Mouse (Mus musculus) forelimb bud, embryonic 11.5 days (tissue): ENCODE measurements around the gene Cacna1e.

ENCODE experiments used
- DNase-seq: peaks from one replicate; pipeline ENCODE4 v3.0.0-alpha.2; 2012; ENCODE audit warnings: low read depth, low spot score

Gene Cacna1e

DNA sequence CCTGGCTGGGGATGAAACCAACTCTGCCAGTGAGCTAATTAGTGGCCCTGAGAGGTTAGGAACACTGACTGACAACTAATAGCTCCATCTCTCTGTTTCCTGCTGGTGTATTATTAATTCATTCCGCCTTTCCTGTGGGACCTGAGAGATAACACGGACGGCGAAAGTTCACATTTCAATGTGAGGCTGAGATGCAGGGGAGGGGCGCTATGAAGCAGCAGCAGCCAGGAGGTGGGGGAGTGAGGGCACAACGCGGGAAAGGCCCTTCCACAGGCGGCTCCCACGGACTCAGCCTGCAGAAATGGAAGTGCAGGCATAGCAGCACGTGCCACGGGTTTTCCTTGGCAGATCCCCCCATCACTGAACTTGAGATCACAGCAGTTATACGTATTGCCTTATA lies 99.4 kb downstream of the Cacna1e start:
- DNase-seq: no peak

DNA sequence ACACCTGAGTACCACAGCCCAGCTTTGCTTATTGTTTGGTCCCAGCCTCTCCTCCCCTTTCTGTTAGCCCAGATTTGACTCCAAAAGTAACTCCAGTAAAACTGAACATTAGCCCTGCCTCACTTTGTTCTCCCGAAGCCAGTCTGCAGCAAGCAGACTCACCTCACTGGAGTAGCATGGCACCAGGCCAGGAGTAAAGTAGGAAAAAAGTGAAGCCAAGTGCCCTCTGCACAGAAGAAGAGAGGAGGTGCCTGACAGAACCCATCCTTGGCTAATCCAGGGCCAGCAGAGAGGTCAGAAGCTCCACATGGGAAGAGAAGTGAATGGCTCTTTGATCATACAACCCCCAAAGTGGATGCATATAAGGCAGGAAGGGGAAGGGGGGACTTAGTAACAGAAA lies 100.8 kb downstream of the Cacna1e start:
- no peak for DNase-seq

DNA sequence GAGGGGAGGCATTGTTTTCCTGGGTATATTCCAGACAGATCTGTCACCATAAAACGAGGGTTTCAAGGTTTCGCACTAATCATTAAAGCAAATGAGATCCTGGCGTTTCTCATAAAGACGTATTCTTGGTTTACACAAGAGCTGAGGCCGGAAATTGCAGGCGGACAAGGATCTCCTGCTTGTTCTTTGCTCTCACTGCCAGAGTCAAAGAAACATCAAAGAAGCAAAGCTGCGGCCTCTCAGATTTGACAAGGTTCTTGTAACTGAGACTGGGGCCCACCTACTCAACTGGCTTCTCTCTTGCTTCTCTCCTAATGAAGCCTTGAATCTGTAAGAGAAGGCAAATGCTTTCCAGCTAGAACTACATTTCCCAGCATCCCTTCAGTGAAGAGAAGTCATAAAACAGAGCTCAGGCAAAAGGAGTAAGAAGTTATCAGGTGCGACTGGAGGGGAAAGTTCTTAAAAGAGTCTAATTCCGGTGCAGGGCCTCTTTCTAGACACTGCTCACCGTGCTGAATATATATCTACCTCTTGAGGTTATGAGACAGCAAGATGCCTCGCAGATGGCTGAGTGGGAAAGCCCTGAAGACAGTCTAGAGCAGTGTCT lies 104.3 kb downstream of the Cacna1e start:
- DNase-seq: no peak

DNA sequence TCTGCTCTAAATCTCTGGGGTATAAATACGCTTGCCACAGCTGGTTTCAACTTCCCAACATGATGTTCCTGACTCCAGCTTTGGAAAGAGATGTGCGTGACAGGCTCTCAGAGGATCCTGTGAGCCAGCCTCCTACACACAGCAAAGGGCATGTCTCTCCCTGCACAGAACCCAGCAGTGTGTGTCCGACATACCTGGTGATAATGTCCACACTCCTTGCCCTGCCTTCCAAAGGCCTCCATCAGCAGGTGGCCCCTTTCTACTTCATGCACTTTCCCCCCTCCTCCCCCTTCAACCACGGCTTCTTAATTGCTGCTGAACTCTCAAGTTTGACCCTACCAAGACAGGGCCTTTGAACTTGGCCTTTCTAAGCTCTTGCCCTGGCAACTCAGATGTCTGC lies 108.0 kb downstream of the Cacna1e start:
- DNase-seq: no peak

DNA sequence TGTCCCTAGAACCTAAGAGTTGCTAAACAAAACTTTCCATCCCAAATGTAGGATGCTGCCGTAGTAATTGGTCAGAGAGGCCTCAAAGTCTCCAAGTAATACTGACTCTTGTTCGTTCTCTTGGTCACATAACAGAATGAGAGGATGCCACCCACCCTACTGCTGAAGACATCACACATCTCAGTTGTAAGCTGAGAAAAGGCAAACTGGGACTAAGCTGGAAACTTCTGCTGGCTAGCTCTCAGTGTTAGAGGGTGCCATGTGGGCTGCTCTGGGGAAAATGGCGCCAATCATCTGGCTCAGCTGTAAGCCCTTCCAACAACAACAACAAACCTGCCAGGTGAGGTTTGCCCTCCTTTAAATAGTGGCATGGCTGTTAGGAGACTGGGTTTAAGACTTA lies 109.8 kb downstream of the Cacna1e start:
- no peak for DNase-seq

DNA sequence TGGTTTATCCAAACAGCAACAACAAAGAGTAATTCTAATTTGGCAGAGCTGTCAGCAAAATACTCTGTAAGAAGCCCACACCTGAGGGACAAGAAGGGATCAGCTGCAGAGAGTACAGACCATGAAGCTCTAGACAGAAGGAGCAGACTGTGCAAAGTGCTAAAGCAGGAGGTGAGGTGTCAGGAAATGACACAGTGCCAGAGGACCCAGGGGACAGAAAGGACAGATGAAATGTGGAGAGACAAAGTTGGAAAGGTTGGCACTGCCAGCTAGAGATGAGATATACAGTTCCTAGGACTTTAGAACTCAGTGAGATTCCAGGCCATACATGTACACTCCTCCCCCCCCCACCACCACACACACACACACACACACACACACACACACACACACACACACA lies 113.2 kb downstream of the Cacna1e start:
- no peak for DNase-seq

DNA sequence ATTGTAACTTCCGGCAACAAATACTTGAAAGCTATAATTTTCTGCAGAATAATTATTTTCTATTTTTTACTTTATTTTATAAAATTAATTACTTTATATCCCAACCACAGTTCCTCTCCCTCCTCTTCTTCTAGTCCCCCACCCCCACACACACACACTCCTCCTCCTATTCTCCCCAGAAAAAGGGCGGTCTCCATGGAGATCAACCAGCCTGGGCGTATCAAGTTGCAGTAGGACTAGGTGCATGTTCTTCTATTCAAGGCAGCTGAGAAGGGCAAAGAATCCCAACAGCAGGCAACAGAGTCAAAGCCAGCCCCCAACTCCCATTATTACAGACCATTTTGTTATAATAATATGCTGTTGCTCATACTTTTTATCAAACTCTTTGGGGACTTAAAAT lies 113.8 kb downstream of the Cacna1e start:
- DNase-seq: no peak

DNA sequence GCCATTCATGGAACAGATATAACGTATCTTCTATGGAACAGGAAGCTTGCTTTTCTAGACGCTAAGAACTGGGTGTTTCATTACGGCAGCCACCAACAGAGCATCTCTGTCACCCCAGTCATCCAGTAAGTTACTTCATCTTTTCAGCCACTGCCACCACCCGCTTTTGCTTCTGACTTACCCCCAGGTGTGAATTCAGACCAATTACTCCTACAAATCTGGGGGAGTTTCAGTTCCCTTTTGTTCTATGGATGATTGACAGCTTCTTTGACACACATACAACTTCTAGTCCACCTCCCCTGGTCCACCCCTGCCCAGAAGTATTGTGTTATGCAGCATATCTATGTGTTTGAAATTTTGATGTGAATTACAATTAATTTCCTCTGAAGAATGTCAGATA lies 121.2 kb downstream of the Cacna1e start:
- DNase-seq: no peak

DNA sequence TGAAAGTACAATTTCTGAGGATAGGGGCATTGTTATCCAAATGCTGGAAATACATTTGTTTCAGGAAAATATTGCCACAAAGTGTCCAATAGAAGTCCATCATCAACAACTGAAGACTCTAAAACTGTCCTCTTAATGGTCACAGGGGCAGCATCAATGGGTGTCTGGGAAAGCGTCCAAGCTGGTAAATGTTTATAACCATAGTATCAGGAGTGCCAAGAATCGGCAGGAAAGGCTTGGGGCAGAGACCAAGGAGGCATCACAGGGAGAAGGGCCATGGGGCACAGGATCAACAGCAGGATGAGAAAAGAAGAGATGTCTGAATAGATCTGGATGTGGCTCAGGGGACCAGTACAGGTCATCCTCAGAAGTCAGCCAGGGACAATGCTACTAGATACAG lies 132.2 kb downstream of the Cacna1e start:
- no peak for DNase-seq

DNA sequence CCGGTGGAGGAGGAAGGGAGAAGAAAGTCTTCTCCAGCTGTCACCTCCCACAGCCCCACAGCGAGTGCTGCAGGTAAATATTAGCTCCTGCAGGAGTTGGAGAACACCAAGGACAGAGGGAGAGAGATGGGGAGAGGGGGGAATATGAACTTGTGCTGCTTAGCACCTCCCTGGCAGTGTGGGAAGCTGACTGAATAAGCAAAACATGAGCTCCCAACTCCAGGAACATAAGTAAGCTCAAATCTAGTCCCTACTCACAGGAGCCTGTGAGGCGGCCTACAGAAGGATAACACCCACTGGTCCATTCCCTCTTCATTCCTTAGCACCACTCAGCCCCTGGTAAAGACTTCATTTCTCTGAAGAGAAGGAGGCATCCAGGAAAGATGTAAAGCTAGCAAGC lies 135.8 kb downstream of the Cacna1e start:
- no peak for DNase-seq

DNA sequence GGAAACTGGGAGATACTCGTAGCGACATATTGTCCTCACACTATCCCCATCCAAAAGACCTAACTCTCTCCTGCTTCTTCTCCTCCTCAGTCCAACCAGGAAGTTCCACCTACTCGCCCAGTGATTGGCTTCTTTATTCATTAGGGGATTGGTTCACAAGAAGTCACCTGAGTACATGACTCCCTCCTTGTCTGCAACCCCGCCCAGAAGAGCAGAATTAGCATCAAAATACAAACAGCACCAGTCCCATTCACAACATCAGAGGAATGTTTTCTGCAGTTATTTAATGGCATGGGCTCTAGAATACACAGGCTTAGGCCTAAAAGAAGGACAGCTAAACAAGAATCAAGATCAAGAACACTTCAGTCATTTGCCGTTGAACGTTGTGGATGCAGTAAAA lies 139.1 kb downstream of the Cacna1e start:
- no peak for DNase-seq

DNA sequence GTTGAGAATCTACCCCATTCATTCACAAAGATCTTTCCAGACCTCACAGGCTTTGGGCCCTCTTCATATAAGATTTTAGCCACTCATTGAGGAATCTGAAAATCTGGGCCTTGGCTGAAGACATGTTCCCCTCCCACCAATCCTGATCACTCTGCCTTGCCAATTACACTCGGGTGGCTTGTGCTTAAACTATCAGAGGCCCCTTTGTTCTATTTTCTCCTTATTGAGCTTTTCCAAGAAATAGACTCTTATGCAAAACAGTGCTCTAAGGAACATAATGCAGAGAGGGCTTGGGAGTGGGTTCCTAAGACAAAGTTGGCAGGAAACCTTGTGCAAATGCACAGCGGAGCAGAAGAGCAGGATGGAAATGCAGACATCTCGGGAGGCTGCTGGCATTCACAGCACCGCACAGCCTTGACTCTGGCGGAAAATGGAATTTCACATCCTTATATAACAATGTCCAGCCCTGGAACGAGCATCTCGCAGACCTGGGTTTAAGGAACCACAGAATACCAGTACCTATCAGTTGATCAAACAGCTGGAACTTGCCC lies 153.8 kb downstream of the Cacna1e start:
- no peak for DNase-seq

DNA sequence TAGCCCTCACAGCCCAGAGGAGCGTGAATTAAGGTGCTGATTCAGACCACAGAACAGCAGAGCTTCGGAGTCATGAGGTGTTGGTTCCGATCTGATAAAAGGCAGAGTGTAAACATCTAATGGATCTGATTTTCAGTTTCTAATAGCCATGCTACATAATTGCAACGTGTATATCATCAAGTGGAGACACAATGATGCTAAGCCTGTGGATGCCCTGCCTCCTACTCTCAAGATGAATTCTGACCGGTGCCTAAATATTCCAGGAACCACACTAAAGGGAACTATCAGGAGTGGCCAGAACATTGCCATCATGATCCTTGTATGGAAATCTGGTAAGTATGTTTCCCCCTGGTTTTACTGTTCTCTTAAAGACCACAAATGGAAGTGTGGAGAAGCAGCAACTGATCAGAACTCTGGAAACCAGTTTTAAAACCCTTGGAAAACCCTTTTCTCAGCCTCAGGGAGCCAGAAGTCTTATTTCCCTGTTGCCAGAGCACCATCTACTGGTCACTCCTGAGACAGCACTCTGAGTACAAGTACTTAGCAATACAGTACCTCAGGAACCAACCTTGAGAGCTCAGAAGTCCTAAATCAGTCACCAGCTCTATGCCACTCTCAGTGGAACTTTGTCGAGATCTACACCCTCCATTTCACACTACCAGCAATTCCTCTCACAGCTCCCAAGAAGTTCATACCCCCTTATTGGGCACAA lies 154.9 kb downstream of the Cacna1e start:
- peak; percentile 87 for DNase-seq

DNA sequence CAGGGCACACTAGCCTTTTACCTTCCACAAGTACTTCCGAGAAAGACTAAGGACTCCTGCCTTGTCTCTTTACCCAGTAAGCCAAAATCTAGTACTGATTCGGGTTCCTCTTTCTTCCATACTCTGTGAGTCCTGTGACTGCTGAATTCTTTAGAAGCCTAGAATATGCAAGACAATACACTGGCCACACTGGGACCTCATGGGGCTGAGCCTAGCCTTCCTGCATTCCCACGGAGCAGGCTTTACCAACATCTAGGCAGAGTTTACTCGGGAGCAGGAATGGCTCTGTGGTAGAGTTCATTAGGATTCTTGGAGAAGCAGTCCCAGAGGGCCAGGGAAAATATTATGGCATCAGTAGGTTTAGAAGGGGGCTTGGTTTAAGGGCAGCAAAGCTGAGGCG lies 155.6 kb downstream of the Cacna1e start:
- DNase-seq: no peak

DNA sequence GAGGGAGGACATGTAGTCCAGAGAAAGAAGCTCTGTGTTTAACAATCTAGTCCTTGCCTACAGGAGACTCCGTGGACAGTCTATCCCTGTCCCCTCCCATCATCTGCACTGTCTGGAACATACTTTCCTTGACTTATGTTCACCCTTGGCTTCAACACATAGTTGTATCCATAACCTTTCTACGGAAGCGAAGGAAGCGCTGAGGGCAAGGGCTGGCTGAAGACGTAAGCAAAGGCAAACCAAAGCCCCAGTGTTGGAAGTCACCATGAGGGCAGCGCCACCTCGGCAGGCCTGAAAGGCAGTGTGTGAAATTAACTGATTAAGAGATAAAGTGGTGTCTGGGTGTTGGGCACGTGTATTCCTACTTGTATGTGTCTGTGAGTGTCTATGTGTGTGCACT lies 156.6 kb downstream of the Cacna1e start:
- DNase-seq: no peak

DNA sequence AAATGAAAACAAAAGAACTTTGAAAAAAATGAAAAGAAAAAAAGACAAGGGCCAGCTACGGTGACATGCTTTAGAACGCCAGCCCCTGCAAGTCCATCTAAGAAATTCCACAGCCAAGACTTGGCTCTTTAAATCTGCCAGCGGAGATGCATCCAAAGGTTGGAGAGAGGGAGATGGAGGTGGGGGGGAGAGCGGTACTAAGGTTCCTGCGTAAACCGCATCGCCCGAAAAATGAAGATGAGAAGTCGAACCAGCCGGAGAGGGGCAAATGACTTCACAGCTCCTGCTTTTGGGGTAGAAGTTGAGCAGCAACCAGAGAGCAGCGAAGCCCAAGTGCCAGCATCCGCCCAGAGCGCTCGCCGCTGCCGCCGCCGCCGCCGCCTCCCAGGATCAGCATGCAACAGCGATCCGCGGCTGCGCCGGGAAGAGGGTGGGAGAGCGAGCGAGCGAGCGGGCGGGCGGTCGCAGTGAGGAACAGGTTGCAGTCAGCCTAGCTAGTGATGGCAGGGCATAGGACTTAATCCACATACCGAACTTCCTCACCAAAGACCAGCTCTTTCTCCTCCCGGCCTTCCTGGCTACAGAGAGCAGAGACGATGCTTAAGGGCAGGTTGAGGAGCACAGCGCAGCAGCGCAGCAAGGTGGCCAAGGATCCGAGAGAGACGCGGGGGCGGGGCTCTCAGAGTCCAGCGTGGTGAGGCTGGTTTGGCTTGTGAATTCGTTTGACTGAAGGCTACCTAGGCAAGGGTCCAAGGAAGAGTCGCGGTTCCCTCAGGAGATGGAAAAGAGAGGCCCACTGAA lies 157.7 kb downstream of the Cacna1e start:
- no peak for DNase-seq

DNA sequence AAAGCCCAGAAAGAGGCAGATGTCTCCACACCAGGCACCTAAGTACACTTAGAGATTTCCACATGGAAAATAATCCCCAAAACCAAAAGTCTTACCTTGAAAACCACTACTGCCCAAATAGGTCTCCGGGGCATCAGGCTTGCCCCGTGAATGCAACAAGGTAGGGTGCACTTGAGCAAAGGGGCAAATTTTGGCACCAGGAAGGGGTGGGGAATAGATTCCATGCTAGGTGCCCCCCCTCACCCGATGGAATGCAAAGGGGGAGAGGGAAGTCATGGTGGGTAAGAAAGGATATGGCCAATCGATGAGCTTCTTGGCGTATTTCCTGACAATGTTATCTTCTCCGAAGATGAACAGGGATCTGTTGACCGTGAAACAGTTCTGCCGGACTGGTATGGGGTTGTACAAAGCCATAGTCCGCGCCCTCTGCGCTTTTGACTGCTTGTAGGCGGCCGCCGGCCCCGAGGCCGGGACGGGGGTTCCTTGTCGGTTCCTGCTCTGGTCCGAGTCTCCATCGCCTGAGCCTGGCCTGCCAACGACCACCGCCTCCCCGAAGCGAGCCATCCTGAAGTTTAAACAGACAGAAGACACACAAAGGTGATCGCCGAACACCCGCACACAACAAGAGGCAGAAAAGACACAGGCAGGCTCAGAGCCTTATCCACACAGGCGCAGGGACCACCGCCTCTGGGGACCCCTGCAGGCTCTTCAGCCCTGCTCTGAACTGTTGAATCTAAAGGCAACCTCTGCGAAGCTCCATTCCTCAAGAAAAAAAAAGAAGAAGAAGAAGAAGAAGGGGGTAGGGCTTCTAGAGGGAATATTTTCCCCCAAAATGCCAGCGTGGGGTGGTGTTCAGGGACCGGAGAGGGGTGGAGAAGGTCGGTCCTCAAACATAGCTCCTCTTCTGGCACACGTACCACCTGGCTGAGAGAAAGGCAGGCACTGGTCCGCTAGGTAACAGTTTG lies 158.7 kb downstream of the Cacna1e start:
- DNase-seq: no peak

DNA sequence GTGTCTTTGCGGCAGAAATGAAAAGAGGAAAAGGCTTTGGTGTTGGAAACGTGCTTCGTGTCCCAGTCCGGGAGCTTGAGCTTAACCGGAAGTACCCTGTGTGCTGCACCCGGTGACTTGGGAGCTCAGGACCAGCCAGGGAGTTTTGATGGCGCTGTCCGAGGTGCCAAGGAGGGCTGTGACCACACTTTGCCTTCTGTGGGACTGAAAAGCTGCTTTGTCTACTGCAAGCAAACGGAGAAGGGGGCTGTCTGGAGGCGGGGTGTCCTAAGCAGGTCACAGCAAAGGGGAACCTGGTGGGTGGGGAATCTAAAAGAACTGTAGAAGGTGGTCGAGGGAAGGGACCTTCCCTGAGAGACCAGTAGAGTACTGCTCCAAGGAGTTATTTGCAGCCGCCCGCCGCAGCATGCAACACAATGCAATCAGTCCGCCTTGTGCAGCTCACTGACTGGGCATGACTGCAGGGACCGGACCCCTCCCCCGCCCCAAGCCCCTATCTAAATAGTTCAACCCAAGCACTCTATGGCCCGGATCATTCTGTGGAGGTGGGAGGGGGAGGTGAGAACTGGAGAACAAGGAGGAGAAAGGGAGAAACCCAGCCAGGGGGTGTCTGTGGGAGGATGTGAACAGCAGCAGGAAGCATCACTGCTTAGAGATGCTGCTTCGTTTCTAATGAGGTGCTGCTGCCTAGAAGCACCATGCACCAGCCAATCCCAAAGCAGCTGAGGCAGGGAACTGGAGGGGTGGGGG lies 160.6 kb downstream of the Cacna1e start:
- DNase-seq: peak; percentile 71

DNA sequence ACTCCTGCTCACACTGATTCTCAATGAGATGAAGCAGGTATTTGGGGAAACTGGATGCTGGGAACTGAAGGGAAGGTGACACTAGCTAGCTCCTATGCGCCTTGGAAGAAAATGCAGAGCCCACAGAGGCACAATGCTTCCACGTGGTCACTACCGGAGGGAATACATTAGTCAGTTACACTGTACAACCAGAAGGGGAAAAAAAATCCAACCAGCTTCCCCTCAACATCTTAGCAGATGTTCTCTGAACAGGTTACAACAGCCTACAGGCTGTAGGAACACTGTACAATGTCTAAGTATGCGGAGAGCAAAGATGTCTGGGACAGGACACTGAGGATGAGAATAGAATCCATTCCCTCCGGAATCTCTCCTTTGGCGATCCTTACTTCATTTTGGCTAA lies 161.2 kb downstream of the Cacna1e start:
- no peak for DNase-seq

DNA sequence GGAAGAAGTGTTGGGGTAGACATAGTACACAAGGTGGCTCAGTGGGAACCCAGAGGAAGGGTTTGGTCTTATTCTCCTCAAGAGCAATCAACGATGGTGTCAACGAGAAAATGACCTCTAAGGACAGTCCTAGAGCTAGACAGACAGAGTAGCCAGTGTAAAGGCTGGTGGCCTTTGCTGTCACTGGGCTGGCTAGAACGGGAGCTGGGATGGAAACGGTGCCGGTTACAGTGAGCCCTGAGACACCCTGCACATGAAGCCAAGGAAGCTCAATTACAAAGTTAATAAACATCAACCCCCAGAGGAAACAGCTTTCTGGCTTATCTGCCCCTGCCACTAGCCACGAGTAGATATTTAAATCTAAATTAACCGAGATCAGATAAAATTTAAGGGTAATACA lies 168.7 kb downstream of the Cacna1e start:
- no peak for DNase-seq

DNA sequence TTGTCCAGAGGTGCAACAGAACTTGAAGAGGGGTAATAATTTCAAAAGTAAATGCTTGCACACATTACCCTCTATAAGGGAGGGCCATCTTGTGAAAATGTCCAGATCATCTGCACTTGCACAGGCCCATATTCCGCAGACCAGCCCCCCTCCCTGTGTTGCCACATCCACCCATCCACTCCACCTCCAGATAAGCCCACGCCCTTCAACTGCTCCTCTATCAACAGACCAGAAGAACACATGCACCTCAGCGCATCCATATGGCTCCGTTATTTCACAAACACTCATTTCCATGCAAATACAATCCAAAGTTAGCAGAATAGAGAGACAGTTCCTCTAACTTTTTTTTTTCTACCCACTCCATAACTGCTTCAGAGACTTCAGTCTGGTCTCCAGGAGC lies 171.6 kb downstream of the Cacna1e start:
- no peak for DNase-seq
